Mouse (Mus musculus) hindbrain, embryonic 14.5 days (tissue): Measurements from ENCODE around the gene Morn4. TPM values are rescaled to one million over a fixed set of nuclear protein-coding genes. Genes with fewer than 3 reads are reported as not detected.

Source experiments
- ATAC-seq: fragments of 200-750 bp; cut with Nextera tagmentation; 2 replicates; pipeline ENCODE4 v1.8.0; 2017; ENCODE audit warnings: moderate number of reproducible peaks, mild to moderate bottlenecking, moderate TSS enrichment, moderate library complexity; ENCODE audit not compliant: low FRiP score
- DNase-seq: peaks from one replicate; pipeline ENCODE4 v3.0.0-alpha.2; 2015; ENCODE audit warnings: low spot score
- H3K27ac ChIP-seq: fragments of 300-500 bp; sonication (generic); 2 replicates; pipeline ENCODE4 v1.5.1; 2014; ENCODE audit warnings: mild to moderate bottlenecking, moderate library complexity
- H3K27me3 ChIP-seq: fragments of 300-500 bp; sonication (generic); 2 replicates; pipeline ENCODE4 v1.6.1; 2014; ENCODE audit warnings: mild to moderate bottlenecking, low read length, mixed read lengths; ENCODE audit not compliant: control insufficient read depth, insufficient read depth
- H3K36me3 ChIP-seq: fragments of 300-500 bp; sonication (generic); replicated peaks from 2 replicates; pipeline ENCODE4 v1.6.1; 2014; ENCODE audit not compliant: control insufficient read depth, insufficient read depth
- H3K4me1 ChIP-seq: fragments of 300-500 bp; sonication (generic); replicated peaks from 2 replicates; pipeline ENCODE4 v1.6.1; 2014; ENCODE audit warnings: antibody characterized with exemption, low read length, mixed read lengths; ENCODE audit not compliant: control insufficient read depth, insufficient read depth
- H3K4me2 ChIP-seq: fragments of 300-500 bp; sonication (generic); replicated peaks from 2 replicates; pipeline ENCODE4 v1.6.1; 2014; ENCODE audit warnings: mild to moderate bottlenecking, moderate library complexity
- H3K4me3 ChIP-seq: fragments of 300-500 bp; sonication (generic); replicated peaks from 2 replicates; pipeline ENCODE4 v1.5.1; 2014; ENCODE audit warnings: mild to moderate bottlenecking, low read length
- H3K9ac ChIP-seq: fragments of 300-500 bp; sonication (generic); 2 replicates; pipeline ENCODE4 v1.6.1; 2014
- H3K9me3 ChIP-seq: fragments of 300-500 bp; sonication (generic); 2 replicates; pipeline ENCODE4 v1.6.1; 2016; ENCODE audit warnings: low read length; ENCODE audit not compliant: control insufficient read depth
- WGBS: fragments of 180-500 bp; shearing (Covaris S2); extraction: QIAGEN DNeasy Blood & Tissue Kit; methylation state at CpG from one replicate; pipeline ENCODE4 v1.1.7; 2014; 5-methylcytosine and 5-hydroxymethylcytosine counted together
- polyA plus RNA-seq: library from polyadenylated mRNA; unstranded; fragments of >200 nt; fragmentation: Nextera tagmentation; extraction: Ambion mirVana; gene quantifications from 2 replicates; pipeline ENCODE4 v1.2.1, GENCODE M21; 2014

Gene Morn4
- polyA plus RNA-seq, 1 experiment from 2014 or later: 117 TPM

DNA sequence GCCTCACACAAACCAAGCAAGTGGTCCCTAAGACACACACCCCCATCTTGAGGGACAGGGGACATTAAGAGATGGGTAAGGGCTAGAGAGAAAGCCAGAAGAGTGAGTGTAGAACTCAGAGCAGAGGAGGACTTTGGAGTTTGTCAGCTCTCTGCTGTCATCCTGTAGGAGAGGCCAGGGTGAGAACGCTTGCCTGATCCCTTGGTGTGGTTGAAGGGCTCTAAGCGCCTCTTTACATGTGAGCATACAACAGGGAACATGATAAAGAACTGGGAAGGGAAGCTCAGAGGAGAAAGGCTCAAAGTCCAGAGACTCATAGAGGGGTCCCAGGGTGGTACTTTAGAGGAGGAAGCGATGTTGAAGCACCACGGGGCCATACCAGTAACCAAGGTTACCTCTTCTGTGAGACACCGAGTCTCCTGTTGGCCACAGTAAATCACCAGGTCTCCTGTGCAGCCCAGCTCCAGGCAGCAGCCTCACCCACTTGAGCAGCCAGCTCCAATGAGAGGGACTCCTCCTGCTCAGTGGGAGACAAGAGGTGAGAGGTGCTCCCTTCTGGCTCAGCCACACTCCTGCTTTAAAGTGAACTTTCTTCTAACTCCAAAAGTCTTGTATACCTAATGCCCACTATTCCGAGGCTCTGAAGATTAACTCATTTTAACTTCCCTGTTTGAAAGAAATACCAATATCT, 29.3 kb downstream of the Morn4 start:
- Histone ChIP-seq H3K9me3 (no peaks in the 10 kb centered on the region), H3K4me3 (no peak overlapping the region), H3K36me3 (no peaks in the 10 kb centered on the region), H3K4me2 (no peak overlapping the region), H3K27ac (no peak overlapping the region), H3K9ac (no peak overlapping the region), H3K27me3 (no peaks in the 10 kb centered on the region), H3K4me1 (no peaks in the 10 kb centered on the region)
- DNase-seq (no peak), ATAC-seq (no peak)
- 92% methylated on average over 6 of the region's 6 CpGs for WGBS

DNA sequence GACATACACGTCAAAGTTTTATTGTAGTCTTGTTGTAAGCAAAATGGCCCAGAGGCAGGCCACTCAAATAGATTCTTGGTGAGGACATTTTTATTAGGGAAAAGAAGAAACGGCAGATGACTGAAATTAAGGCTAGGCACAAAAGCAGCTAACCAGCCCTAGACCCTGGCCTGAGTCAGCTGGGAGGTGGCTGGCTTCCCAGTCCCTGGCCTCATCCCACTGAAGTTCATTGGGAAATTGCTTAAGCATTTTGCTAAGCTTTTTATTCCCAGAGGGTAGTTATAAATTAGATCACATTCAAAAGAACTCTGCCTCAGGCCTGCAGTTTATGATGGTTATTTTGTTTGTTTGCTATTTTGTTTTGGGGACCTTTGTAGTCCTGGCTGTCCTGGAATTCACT, 30.3 kb downstream of the Morn4 start:
- Histone ChIP-seq H3K27ac (no peak overlapping the region), H3K4me3 (no peak overlapping the region), H3K9ac (no peak overlapping the region), H3K36me3 (no peaks in the 10 kb centered on the region), H3K9me3 (no peaks in the 10 kb centered on the region), H3K4me1 (no peaks in the 10 kb centered on the region), H3K4me2 (no peak overlapping the region), H3K27me3 (no peaks in the 10 kb centered on the region)
- DNase-seq: no peak
- ATAC-seq: no peak
- 85% methylated on average over 2 of the region's 2 CpGs for WGBS

DNA sequence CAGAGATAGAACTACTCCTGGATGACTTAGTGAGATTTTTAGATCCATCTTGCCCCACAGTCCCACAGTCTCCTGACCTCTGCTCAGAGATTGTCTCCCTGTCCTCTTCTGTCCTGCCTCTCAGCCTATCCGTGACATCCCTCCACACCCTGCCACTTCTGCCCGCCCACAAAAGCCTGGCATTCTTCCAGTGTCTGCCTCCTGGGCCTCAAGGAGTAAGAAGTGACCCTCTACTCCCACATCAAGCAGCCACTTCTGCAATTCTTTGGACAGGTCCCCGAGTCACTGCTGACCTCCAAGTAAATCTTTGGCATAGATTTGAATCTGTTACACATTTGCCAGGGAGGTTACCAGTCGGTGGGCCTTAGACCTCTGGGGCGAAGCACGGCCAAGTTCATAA, 31.9 kb downstream of the Morn4 start:
- ATAC-seq: no peak
- WGBS: 86% methylated on average over 6 of the region's 6 CpGs
- Histone ChIP-seq H3K4me3 (no peak overlapping the region), H3K4me2 (no peak overlapping the region), H3K27ac (no peak overlapping the region), H3K9me3 (no peaks in the 10 kb centered on the region), H3K36me3 (no peaks in the 10 kb centered on the region), H3K27me3 (no peaks in the 10 kb centered on the region), H3K4me1 (no peaks in the 10 kb centered on the region), H3K9ac (no peak overlapping the region)
- no peak for DNase-seq

DNA sequence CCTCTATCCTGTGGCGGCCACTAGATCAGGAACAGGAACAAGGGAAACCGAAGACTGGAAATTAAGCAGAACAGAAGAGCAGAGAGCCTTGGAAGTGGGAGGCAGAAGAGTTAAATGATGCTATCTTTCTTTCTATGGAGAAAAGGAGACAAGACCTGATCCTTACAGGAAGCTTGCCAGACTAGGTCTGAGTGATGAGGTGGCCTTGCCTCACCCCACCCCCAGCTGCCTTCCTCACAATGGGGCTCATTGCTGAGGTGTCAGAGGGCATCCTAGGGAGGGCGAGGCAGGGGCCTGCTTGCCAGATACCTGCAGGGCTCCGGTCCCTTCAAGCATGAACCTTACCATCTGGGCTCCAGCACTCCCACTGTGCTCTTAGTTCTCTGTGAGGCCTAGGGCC, 34.2 kb downstream of the Morn4 start, which contains the start of gene 4933411K16Rik:
Gene 4933411K16Rik (plus strand): TSS at position 301 of the 400 bp plus-strand sequence.
- H3K27ac ChIP-seq: no peak within 1 kb of the TSS
- no peaks in the 10 kb centered on the region for H3K9me3 ChIP-seq
- H3K4me3 ChIP-seq: no peak within 1 kb of the TSS
- no peaks in the 10 kb centered on the region for H3K36me3 ChIP-seq
- no peak within 1 kb of the TSS for H3K4me2 ChIP-seq
- no peaks in the 10 kb centered on the region for H3K4me1 ChIP-seq
- ATAC-seq (no peak), DNase-seq (no peak)
- no peak within 1 kb of the TSS for H3K9ac ChIP-seq
- no peaks in the 10 kb centered on the region for H3K27me3 ChIP-seq
- WGBS: 82% methylated on average over 4 of the region's 4 CpGs

DNA sequence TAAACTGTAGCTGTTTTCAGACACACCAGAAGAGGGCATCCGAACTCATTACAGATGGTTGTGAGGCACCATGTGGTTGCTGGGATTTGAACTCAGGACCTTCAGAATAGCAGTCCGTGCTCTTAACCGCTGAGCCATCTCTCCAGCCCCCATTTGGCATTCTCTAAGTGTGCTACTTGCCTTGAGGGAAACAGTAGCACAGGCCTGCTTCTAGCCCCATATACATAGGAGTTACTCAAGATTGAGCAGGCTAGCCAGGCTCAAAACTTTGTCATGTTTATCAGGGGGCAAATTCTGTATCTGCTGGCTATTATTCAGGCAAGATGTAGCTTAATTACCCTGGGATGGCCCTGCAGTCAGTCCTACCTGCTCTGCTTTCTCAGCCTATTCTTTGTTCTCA, 34.8 kb downstream of the Morn4 start:
- no peak overlapping the region for H3K9ac ChIP-seq
- no peak overlapping the region for H3K4me3 ChIP-seq
- no peaks in the 10 kb centered on the region for H3K36me3 ChIP-seq
- no peaks in the 10 kb centered on the region for H3K4me1 ChIP-seq
- no peak for DNase-seq
- no peaks in the 10 kb centered on the region for H3K9me3 ChIP-seq
- no peak overlapping the region for H3K27ac ChIP-seq
- 95% methylated on average over 3 of the region's 3 CpGs for WGBS
- no peak for ATAC-seq
- no peaks in the 10 kb centered on the region for H3K27me3 ChIP-seq
- no peak overlapping the region for H3K4me2 ChIP-seq

DNA sequence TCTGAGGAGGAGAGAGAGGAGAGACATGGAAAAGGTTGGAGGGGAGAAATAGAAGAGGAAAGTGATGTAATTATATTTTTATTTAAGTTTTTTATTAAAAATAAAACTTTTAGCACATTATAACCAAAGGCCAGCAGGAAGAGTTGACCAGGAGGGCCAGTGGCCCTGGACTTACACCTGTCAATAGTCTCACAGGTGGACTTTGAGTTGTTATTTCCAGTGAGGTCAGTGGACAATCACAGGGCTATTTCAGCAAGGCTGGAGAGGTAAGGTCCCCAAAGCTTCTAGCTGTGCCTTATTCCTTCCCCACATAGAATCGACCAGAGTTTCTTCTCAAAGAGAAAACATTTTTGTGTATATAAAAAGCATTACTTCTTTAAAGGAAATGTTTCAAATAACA, 35.9 kb downstream of the Morn4 start:
- H3K9me3 ChIP-seq: no peaks in the 10 kb centered on the region
- H3K27me3 ChIP-seq: no peaks in the 10 kb centered on the region
- no peak overlapping the region for H3K9ac ChIP-seq
- ATAC-seq: no peak
- no peak overlapping the region for H3K27ac ChIP-seq
- no peak for DNase-seq
- no peaks in the 10 kb centered on the region for H3K4me1 ChIP-seq
- no peak overlapping the region for H3K4me3 ChIP-seq
- H3K36me3 ChIP-seq: no peaks in the 10 kb centered on the region
- H3K4me2 ChIP-seq: no peak overlapping the region
- WGBS: 81% methylated on average over 1 of the region's 1 CpGs

DNA sequence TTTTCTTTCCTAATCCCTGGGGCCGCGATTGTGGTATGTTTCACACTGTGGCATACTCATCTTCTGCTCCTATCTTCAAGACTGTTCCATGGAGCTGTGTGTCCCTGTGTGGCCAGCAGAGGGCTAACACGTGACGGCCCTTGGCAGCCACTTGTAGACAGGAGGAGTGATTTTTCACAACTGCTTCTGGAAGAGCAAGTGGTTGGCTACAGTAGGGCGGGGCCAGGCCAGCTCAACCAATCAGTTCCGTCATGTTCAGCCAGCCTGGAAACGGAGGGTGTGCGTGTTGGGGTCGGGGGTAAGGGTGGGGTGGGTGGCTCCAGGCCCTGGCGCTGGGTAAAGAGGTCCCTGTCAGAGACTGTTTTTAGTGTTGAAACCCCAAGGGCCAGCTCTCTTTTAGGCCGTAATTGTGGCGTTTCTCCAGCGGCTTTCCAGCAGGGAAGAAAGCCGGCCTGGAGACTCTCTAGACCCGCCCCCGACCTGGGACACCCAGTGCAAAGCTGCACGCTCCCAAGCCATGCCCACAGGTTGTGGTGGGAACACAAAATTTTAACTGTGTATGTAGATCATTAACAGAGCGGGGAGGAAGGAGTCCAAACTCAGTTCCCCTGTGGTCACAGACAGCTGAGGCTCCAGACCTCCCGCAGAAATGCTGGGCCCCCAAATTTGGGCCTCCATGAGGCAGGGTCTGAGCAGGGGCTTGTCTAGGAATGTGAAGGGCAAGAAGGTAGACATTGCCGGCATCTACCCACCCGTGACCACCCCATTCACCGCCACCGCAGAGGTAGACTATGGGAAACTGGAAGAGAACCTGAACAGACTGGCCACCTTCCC, 40.7 kb downstream of the Morn4 start, which contains the start of gene Hoga1:
Gene Hoga1 (plus strand): TSS at position 342 of the 834 bp plus-strand sequence.
- Histone ChIP-seq H3K27ac (no peak within 1 kb of the TSS), H3K4me3 (peak within 1 kb of the TSS; percentile 18; the same call in 1 of the 2 replicates), H3K4me2 (peak within 1 kb of the TSS; percentile 44), H3K9me3 (no peaks in the 10 kb centered on the region), H3K27me3 (no peaks in the 10 kb centered on the region), H3K4me1 (no peaks in the 10 kb centered on the region), H3K9ac (0 out of 2 replicates have a peak within 1 kb of the TSS, but pooled peaks have one; percentile 24), H3K36me3 (no peaks in the 10 kb centered on the region)
- peak; percentile 61 for DNase-seq
- ATAC-seq: peak; percentile 91
- 27% methylated on average over 23 of the region's 23 CpGs for WGBS

DNA sequence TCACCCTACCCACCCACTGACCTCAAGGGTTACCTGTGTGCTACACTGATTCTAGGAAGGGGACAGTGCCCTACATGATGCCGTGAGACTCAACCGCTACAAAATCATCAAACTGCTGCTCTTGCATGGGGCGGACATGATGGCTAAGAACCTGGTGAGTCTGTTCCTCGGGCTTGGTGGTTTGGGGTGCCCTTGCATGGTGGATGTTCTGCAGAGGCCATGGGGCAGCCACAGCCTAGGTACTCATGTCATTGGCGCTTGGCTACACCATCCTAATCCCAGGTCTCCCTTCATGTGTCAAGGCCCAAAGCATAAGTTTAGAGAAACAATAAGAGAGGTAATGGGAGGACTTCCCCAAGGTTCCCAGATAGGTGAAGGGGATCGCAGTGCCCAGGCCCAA, 42.2 kb downstream of the Morn4 start:
- no peak overlapping the region for H3K4me3 ChIP-seq
- ATAC-seq: no peak
- no peak overlapping the region for H3K4me2 ChIP-seq
- 95% methylated on average over 6 of the region's 6 CpGs for WGBS
- no peaks in the 10 kb centered on the region for H3K36me3 ChIP-seq
- DNase-seq: no peak
- H3K27me3 ChIP-seq: no peaks in the 10 kb centered on the region
- H3K9me3 ChIP-seq: no peaks in the 10 kb centered on the region
- H3K27ac ChIP-seq: no peak overlapping the region
- no peaks in the 10 kb centered on the region for H3K4me1 ChIP-seq
- H3K9ac ChIP-seq: no peak overlapping the region

DNA sequence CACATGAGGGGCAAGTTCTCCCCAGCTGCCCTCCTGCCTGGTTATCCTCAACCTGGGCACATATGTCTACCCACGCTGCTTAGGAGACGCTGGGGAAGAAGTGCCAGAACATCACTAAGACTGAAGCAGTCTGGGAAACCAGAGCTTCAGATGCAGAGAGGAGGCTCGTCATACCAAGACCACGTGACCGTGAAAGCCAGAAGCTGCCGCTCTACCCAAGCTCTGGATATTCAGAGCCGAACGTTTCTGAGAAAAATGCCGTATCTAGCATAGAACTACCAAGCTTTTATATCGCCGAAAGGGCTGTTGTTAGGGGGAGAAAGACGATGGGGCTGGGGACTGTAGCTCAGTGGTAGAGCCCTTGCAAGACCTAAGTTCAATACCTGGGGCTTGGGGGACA, 47.8 kb downstream of the Morn4 start:
- Histone ChIP-seq H3K4me2 (no peak overlapping the region), H3K9me3 (no peaks in the 10 kb centered on the region), H3K4me3 (no peak overlapping the region), H3K27me3 (no peaks in the 10 kb centered on the region), H3K4me1 (no peaks in the 10 kb centered on the region), H3K9ac (no peak overlapping the region), H3K27ac (no peak overlapping the region), H3K36me3 (no peaks in the 10 kb centered on the region)
- ATAC-seq (no peak), DNase-seq (no peak)
- WGBS: 91% methylated on average over 12 of the region's 12 CpGs
